Mouse (Mus musculus): ENCODE results near the gene Spint1. TPM values are rescaled to one million over a fixed set of nuclear protein-coding genes. Genes with fewer than 3 reads are reported as not detected.

Spint1 gene
- polyA plus RNA-seq, 1 experiment from 2014 or later, result 0.26 TPM

DNA sequence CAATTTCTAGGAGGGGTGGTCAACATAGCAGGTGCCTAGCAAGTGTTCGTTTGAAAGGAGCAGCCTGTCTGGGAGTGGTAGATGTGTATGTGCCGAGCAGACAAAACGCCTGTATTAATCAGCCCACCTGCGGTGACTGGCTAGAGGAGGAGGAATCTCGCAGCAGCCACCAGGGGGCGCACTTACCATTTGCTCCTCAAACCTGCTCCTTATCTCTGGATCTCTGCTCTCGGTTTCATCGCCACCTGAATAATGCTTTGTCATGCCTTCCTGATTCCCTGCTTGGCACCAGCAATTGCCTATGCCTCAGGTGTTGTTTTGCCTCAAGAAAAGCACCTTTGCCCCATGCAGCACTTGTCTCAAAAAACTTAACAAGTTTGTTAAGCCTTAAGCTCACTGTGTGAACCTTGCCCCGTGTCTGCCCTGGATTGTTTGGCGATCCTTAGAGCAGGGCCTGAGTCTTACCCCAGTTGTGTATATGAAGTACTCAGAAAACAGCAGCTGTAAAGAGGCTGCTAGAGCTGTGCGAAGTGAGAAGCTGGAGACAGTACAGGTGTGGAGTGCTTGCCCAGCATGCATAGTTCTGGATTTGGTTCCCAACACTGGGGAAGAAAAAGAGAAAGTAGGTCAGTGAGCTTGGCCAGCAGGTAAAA lies 13.8 kb downstream of the Spint1 start:
- H3K4me3 ChIP-seq (replicated peaks; ENCODE audit: low read depth, low read length), result no peak overlapping the region
- no peak overlapping the region for H3K9ac ChIP-seq (replicated peaks; ENCODE audit: low read length)
- ATAC-seq (ENCODE audit: low FRiP score, low TSS enrichment) (peak; percentile 48; the same call in 1 of the 2 replicates), DNase-seq (peak; percentile 91)
- H3K4me1 ChIP-seq (ENCODE audit: control insufficient read depth, insufficient read depth, low read length), result no peaks in the 10 kb centered on the region
- 0 out of 2 replicates have a peak overlapping the region, but pooled peaks have one; percentile 15 for H3K4me2 ChIP-seq (ENCODE audit: low read length)
- WGBS, result 15% methylated on average over 11 of the region's 11 CpGs
- peaks cover 5% of the 10 kb centered on the region; the same call in 1 of the 2 replicates for H3K27me3 ChIP-seq (ENCODE audit: control insufficient read depth, insufficient read depth, low read length)
- H3K27ac ChIP-seq (replicated peaks; ENCODE audit: low read depth, low read length), result no peak overlapping the region
- no peaks in the 10 kb centered on the region for H3K36me3 ChIP-seq (ENCODE audit: control insufficient read depth, insufficient read depth, low read length)
- no peaks in the 10 kb centered on the region for H3K9me3 ChIP-seq (ENCODE audit: control insufficient read depth, low read length)

DNA sequence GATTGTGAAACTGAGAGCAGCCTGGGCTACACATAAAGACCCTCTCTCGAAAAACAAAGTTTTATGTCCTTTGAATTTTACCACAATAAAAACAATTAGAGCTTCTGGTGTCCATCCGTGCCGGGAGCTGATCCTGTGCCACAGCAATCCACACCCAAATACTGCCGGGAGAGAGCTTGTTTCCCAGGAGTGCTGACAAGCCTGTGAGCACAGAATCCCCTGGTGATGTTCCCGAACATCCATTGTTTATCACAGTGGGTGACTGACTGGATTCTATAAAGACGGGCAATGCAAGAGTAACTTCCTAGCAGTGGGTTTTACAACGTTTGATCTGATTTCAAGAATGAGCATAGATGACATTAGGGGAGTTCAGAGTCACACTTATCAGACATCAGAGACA lies 17.8 kb downstream of the Spint1 start:
- Histone ChIP-seq H3K9me3 (ENCODE audit: control insufficient read depth, low read length) (no peaks in the 10 kb centered on the region), H3K27me3 (ENCODE audit: control insufficient read depth, insufficient read depth, low read length) (peaks cover 5% of the 10 kb centered on the region; the same call in 1 of the 2 replicates), H3K36me3 (ENCODE audit: control insufficient read depth, insufficient read depth, low read length) (no peaks in the 10 kb centered on the region), H3K4me1 (ENCODE audit: control insufficient read depth, insufficient read depth, low read length) (no peaks in the 10 kb centered on the region), H3K27ac (replicated peaks; ENCODE audit: low read depth, low read length) (no peak overlapping the region), H3K4me3 (replicated peaks; ENCODE audit: low read depth, low read length) (no peak overlapping the region), H3K9ac (replicated peaks; ENCODE audit: low read length) (no peak overlapping the region), H3K4me2 (ENCODE audit: low read length) (no peak overlapping the region)
- WGBS, result 2% methylated on average over 7 of the region's 7 CpGs
- DNase-seq (no peak), ATAC-seq (ENCODE audit: low FRiP score, low TSS enrichment) (no peak)

DNA sequence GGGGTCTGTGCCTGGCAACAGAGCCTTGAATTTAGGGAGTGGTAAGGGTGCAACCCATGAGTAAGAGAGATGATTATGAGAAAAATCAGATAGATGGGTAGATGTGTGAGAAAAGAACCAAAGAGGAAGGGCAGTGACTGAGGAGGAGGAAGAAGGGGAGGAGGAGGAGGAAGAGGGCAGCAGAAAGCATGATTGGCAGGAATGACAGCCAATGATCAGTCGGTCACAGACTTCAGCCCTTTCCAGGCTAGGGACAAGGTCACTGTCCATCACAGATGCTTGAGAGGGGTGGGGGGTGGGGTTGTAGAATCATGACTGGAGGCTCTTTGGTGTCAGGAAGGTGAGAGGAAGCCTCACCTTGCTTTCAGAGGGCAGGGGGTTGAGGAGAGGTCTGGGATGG lies 23.4 kb downstream of the Spint1 start:
- H3K4me3 ChIP-seq (replicated peaks; ENCODE audit: low read depth, low read length), result no peak overlapping the region
- WGBS, result 88% methylated on average over 1 of the region's 1 CpGs
- no peak for DNase-seq
- no peaks in the 10 kb centered on the region for H3K27me3 ChIP-seq (ENCODE audit: control insufficient read depth, insufficient read depth, low read length)
- no peaks in the 10 kb centered on the region for H3K36me3 ChIP-seq (ENCODE audit: control insufficient read depth, insufficient read depth, low read length)
- no peak for ATAC-seq (ENCODE audit: low FRiP score, low TSS enrichment)
- H3K9ac ChIP-seq (replicated peaks; ENCODE audit: low read length), result no peak overlapping the region
- no peaks in the 10 kb centered on the region for H3K9me3 ChIP-seq (ENCODE audit: control insufficient read depth, low read length)
- no peaks in the 10 kb centered on the region for H3K4me1 ChIP-seq (ENCODE audit: control insufficient read depth, insufficient read depth, low read length)
- H3K27ac ChIP-seq (replicated peaks; ENCODE audit: low read depth, low read length), result no peak overlapping the region
- H3K4me2 ChIP-seq (ENCODE audit: low read length), result no peak overlapping the region

DNA sequence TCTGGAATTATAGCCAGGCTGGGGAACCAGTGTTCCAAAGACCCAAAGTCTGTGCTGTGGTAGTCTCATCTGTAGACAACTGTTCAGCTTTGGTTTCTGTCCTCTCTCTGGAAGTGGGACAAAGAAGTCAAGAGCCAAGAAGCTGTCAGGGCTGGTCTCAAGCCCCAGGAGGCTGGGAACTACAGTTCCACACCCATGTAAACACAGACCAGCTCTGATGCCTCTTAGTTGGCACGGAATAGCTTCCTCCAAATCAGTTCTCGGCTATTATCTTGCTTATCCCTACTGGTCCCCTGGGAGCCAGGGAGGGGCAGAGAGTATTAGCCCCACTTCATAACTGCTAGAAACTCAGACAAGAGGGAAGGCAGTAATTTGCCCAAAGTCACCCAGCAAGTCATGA lies 24.2 kb downstream of the Spint1 start:
- ATAC-seq (ENCODE audit: low FRiP score, low TSS enrichment), result no peak
- WGBS, result 59% methylated on average over 2 of the region's 2 CpGs

DNA sequence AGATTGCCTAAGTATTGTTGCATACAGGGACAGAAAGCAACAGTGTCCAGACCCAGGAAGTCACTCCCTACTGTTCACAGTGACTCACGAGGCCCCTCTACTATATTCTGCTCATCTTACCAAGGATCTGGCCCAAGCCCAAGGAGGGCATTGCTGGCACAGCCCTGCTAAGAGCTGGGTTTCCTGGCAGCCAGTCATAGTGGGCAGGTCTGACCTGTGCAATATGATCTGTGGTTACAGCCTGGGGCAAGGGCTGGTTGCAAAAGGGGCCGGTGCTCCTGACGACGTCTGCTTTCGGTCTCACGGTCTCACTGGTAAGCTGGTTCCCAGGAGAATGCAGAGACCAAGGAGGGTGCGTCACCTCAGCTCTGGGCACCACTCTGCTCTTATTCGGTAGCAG lies 25.8 kb downstream of the Spint1 start:
- Histone ChIP-seq H3K9ac (replicated peaks; ENCODE audit: low read length) (no peak overlapping the region), H3K4me1 (ENCODE audit: control insufficient read depth, insufficient read depth, low read length) (no peaks in the 10 kb centered on the region), H3K4me2 (ENCODE audit: low read length) (no peak overlapping the region), H3K9me3 (ENCODE audit: control insufficient read depth, low read length) (no peaks in the 10 kb centered on the region), H3K36me3 (ENCODE audit: control insufficient read depth, insufficient read depth, low read length) (no peaks in the 10 kb centered on the region), H3K27ac (replicated peaks; ENCODE audit: low read depth, low read length) (no peak overlapping the region), H3K4me3 (replicated peaks; ENCODE audit: low read depth, low read length) (no peak overlapping the region), H3K27me3 (ENCODE audit: control insufficient read depth, insufficient read depth, low read length) (no peaks in the 10 kb centered on the region)
- no peak for ATAC-seq (ENCODE audit: low FRiP score, low TSS enrichment)
- no peak for DNase-seq
- WGBS, result 48% methylated on average over 8 of the region's 8 CpGs

More for the DNA sequence above, 24.2 kb downstream of the Spint1 start:
- Histone ChIP-seq H3K9me3 (ENCODE audit: control insufficient read depth, low read length) (no peaks in the 10 kb centered on the region), H3K4me3 (replicated peaks; ENCODE audit: low read depth, low read length) (no peak overlapping the region), H3K27ac (replicated peaks; ENCODE audit: low read depth, low read length) (no peak overlapping the region), H3K27me3 (ENCODE audit: control insufficient read depth, insufficient read depth, low read length) (no peaks in the 10 kb centered on the region), H3K9ac (replicated peaks; ENCODE audit: low read length) (no peak overlapping the region), H3K36me3 (ENCODE audit: control insufficient read depth, insufficient read depth, low read length) (no peaks in the 10 kb centered on the region), H3K4me2 (ENCODE audit: low read length) (no peak overlapping the region), H3K4me1 (ENCODE audit: control insufficient read depth, insufficient read depth, low read length) (no peaks in the 10 kb centered on the region)
- no peak for DNase-seq

DNA sequence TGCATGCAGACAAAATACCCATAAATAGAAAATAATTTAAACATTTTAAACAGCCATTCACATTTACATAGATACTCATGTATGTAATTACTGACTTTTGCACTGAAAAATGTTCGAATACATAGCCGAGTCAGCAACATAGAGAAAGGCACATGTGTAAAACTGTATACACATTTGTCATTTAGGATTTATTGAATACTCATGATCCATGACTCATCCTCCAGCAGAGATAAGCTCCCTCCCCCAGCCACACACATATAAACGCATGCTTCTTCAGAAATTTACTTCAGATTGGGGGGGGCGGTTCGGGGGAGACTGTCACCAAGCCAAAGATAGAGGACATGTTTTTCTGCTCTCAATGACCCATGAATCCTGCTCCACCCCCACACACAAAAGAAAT lies 26.7 kb downstream of the Spint1 start:
- H3K9ac ChIP-seq (replicated peaks; ENCODE audit: low read length), result no peak overlapping the region
- H3K27ac ChIP-seq (replicated peaks; ENCODE audit: low read depth, low read length), result no peak overlapping the region
- H3K4me3 ChIP-seq (replicated peaks; ENCODE audit: low read depth, low read length), result no peak overlapping the region
- H3K4me2 ChIP-seq (ENCODE audit: low read length), result no peak overlapping the region
- no peaks in the 10 kb centered on the region for H3K36me3 ChIP-seq (ENCODE audit: control insufficient read depth, insufficient read depth, low read length)
- WGBS, result 82% methylated on average over 5 of the region's 5 CpGs
- no peak for ATAC-seq (ENCODE audit: low FRiP score, low TSS enrichment)
- DNase-seq, result no peak
- H3K4me1 ChIP-seq (ENCODE audit: control insufficient read depth, insufficient read depth, low read length), result 0 out of 2 replicates have a peak, but pooled peaks cover 4% of the 10 kb centered on the region
- no peaks in the 10 kb centered on the region for H3K9me3 ChIP-seq (ENCODE audit: control insufficient read depth, low read length)
- no peaks in the 10 kb centered on the region for H3K27me3 ChIP-seq (ENCODE audit: control insufficient read depth, insufficient read depth, low read length)

DNA sequence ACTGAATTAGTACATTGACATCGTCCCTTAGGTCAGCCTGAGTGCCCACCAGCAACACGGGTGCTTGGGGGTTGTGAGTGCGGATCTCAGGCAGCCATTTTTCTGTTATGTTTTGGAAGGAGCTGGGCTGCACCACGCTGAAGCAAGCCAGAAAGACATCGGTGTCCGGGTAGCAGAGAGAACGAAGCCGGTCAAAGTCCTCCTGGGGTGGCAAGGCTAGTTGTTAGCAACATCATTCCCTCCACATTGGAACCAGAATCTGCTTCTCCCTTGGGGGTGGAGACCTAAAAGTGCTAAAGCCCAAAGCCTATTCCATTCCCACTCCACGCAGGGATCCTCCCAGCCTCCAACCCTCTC lies 33.1 kb downstream of the Spint1 start:
- ATAC-seq (ENCODE audit: low FRiP score, low TSS enrichment) (no peak), DNase-seq (no peak)
- 0 out of 2 replicates have a peak overlapping the region, but pooled peaks have one; percentile 32 for H3K27ac ChIP-seq (replicated peaks; ENCODE audit: low read depth, low read length)
- no peaks in the 10 kb centered on the region for H3K36me3 ChIP-seq (ENCODE audit: control insufficient read depth, insufficient read depth, low read length)
- no peaks in the 10 kb centered on the region for H3K27me3 ChIP-seq (ENCODE audit: control insufficient read depth, insufficient read depth, low read length)
- H3K4me2 ChIP-seq (ENCODE audit: low read length), result peak overlapping the region; percentile 77
- peak overlapping the region; percentile 67 for H3K4me3 ChIP-seq (replicated peaks; ENCODE audit: low read depth, low read length)
- H3K9me3 ChIP-seq (ENCODE audit: control insufficient read depth, low read length), result no peaks in the 10 kb centered on the region
- H3K9ac ChIP-seq (replicated peaks; ENCODE audit: low read length), result peak overlapping the region; percentile 85; the same call in 1 of the 2 replicates
- peaks cover 18% of the 10 kb centered on the region; the same call in 1 of the 2 replicates for H3K4me1 ChIP-seq (ENCODE audit: control insufficient read depth, insufficient read depth, low read length)
- WGBS, result 44% methylated on average over 9 of the region's 9 CpGs

DNA sequence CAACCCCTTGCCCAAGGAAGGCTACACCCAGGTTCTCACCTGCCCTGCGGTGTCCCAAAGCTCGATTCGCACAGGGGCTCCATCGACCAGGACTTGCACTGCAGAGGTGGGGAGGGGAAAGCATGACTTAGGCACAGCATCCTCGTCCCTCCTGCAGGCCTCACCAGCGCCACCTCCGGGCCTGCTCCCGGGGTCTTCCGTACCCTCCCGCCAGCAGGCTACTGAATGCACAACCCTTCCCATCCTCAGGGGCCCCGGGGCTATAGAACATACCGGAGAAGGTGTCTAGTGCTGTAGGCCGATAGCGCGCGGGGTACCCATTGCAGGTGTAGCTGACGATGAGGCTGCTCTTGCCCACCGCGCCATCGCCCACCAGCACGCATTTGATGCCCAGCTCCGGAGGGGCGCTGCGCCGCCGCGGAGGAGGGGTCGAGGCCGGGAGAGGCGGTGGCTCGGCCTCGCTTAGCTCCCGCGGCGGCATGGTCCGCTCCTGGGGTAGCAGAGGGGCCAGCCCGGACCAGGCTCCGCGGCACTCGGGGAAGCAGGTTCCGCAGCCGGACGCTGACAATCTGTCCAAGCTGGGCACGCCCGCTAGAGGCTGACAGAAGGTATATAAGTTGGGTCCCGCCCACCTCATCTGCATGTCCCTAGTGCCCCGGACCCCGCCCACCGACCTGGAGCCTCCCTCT lies 33.6 kb downstream of the Spint1 start, which contains the start of gene Rhov:
Rhov (minus strand) TSS at position 630 of the 689 bp plus-strand sequence.
- H3K4me3 ChIP-seq (replicated peaks; ENCODE audit: low read depth, low read length), result peak within 1 kb of the TSS; percentile 67
- H3K9ac ChIP-seq (replicated peaks; ENCODE audit: low read length), result peak within 1 kb of the TSS; percentile 85
- DNase-seq (peak; percentile 89), ATAC-seq (ENCODE audit: low FRiP score, low TSS enrichment) (peak; percentile 83)
- H3K4me2 ChIP-seq (ENCODE audit: low read length), result peak within 1 kb of the TSS; percentile 77
- no peaks in the 10 kb centered on the region for H3K9me3 ChIP-seq (ENCODE audit: control insufficient read depth, low read length)
- peak within 1 kb of the TSS; percentile 75 for H3K27ac ChIP-seq (replicated peaks; ENCODE audit: low read depth, low read length)
- WGBS, result under 1% methylated on average over 49 of the region's 49 CpGs
- no peaks in the 10 kb centered on the region for H3K36me3 ChIP-seq (ENCODE audit: control insufficient read depth, insufficient read depth, low read length)
- H3K4me1 ChIP-seq (ENCODE audit: control insufficient read depth, insufficient read depth, low read length), result peaks cover 18% of the 10 kb centered on the region; the same call in 1 of the 2 replicates
- H3K27me3 ChIP-seq (ENCODE audit: control insufficient read depth, insufficient read depth, low read length), result no peaks in the 10 kb centered on the region
